Mouse (Mus musculus) myocyte (in vitro differentiated cells): ENCODE data around the gene 1700012P22Rik. TPM values are rescaled to one million over a fixed set of nuclear protein-coding genes. Genes with fewer than 3 reads are reported as not detected.

Source experiments
- H3K27me3 ChIP-seq: one replicate; pipeline ENCODE4 v1.6.1; 2011; ENCODE audit not compliant: control insufficient read depth, insufficient read depth, insufficient read length
- H3K36me3 ChIP-seq: one replicate; pipeline ENCODE4 v1.6.1; 2011; ENCODE audit not compliant: control insufficient read depth, insufficient read depth
- H3K4me2 ChIP-seq: one replicate; pipeline ENCODE4 v1.6.1; 2011; ENCODE audit warnings: low read depth, control low read depth
- H3K4me3 ChIP-seq: one replicate; pipeline ENCODE4 v1.5.1; 2011; ENCODE audit warnings: mild to moderate bottlenecking, control low read depth, moderate library complexity
- H3K79me2 ChIP-seq: one replicate; pipeline ENCODE4 v1.6.1; 2011; ENCODE audit not compliant: control insufficient read depth, insufficient read depth
- H3ac ChIP-seq: one replicate; pipeline ENCODE4 v1.6.1; 2011; ENCODE audit not compliant: control insufficient read depth, insufficient read length
- CEBPB ChIP-seq: IDR thresholded peaks from 2 replicates; pipeline ENCODE4 v1.6.1; 2011; ENCODE audit warnings: mild to moderate bottlenecking, moderate library complexity; ENCODE audit not compliant: poor library complexity, insufficient read depth, severe bottlenecking
- E2F4 ChIP-seq: IDR thresholded peaks from one replicate; pipeline ENCODE4 v1.6.1; 2011; ENCODE audit warnings: mild to moderate bottlenecking, control low read depth, moderate library complexity; ENCODE audit not compliant: insufficient read depth
- MAX ChIP-seq: IDR thresholded peaks from one replicate; pipeline ENCODE4 v1.6.1; 2011; ENCODE audit warnings: low read depth, mild to moderate bottlenecking, control low read depth
- MYOD1 ChIP-seq, 3 experiments: IDR thresholded peaks; one replicate each; pipeline ENCODE4 v1.6.1; 2011; ENCODE audit warnings: control low read depth in 2 of 3, low read depth in 2 of 3, mild to moderate bottlenecking in 2 of 3, moderate library complexity in 1 of 3; ENCODE audit not compliant: insufficient read length in 2 of 3, control insufficient read depth in 1 of 3
- MYOG ChIP-seq, 3 experiments: IDR thresholded peaks; one replicate each; pipeline ENCODE4 v1.6.1; 2011; ENCODE audit warnings: control low read depth in 2 of 3, low read depth in 2 of 3, mild to moderate bottlenecking in 2 of 3; ENCODE audit not compliant: insufficient read length in 2 of 3, control insufficient read depth in 1 of 3, insufficient read depth in 1 of 3
- POLR2A ChIP-seq: IDR thresholded peaks from one replicate; pipeline ENCODE4 v1.6.1; 2011; ENCODE audit warnings: low read depth, mild to moderate bottlenecking, control low read depth, moderate library complexity; ENCODE audit not compliant: insufficient read length
- POLR2AphosphoS2 ChIP-seq: IDR thresholded peaks from one replicate; pipeline ENCODE4 v1.6.1; 2011; ENCODE audit warnings: low read depth, control low read depth; ENCODE audit not compliant: insufficient read length
- REST ChIP-seq: IDR thresholded peaks from one replicate; pipeline ENCODE4 v1.6.1; 2011; ENCODE audit warnings: mild to moderate bottlenecking, control low read depth, moderate library complexity; ENCODE audit not compliant: insufficient read depth, insufficient read length
- SRF ChIP-seq: IDR thresholded peaks from one replicate; pipeline ENCODE4 v1.6.1; 2011; ENCODE audit warnings: low read depth; ENCODE audit not compliant: control insufficient read depth, insufficient read length
- TCF12 ChIP-seq: IDR thresholded peaks from one replicate; pipeline ENCODE4 v1.6.1; 2011; ENCODE audit warnings: mild to moderate bottlenecking, control low read depth; ENCODE audit not compliant: poor library complexity, insufficient read depth, severe bottlenecking
- TCF3 ChIP-seq: IDR thresholded peaks from one replicate; pipeline ENCODE4 v1.6.1; 2011; ENCODE audit warnings: low read depth, control low read depth; ENCODE audit not compliant: insufficient read length
- USF1 ChIP-seq: IDR thresholded peaks from one replicate; pipeline ENCODE4 v1.6.1; 2011; ENCODE audit warnings: low read depth, mild to moderate bottlenecking, control low read depth, moderate library complexity
- polyA plus RNA-seq: library from polyadenylated mRNA; unstranded; fragments of >200 nt; fragmentation: generic; extraction: Trizol; gene quantifications from one replicate; pipeline ENCODE4 v1.2.1, GENCODE M21; 2012; ENCODE audit warnings: missing spikeins

The 1700012P22Rik gene
- polyA plus RNA-seq, 1 experiment = not detected

GRCm38 (mm10) chr4:144428868-144429267 is 9.7 kb downstream of the 1700012P22Rik start:
- Histone ChIP-seq H3K4me2 (no peak overlapping the region), H3K36me3 (no peaks in the 10 kb centered on the region), H3K27me3 (no peaks in the 10 kb centered on the region), H3K79me2 (no peaks in the 10 kb centered on the region), H3K4me3 (no peak overlapping the region), H3ac (no peak overlapping the region)
- TF ChIP-seq POLR2A = no peak
- TF ChIP-seq TCF12 = no peak
- TF ChIP-seq E2F4 = no peak
- no peak for TF ChIP-seq REST
- no peak for TF ChIP-seq MYOD1 (IDR thresholded peaks at IDR 0.05; ENCODE audit: control insufficient read depth in 1 of 3, insufficient read length in 2 of 3, low read depth in 2 of 3)
- TF ChIP-seq SRF = no peak
- no peak for TF ChIP-seq CEBPB
- TF ChIP-seq USF1 = no peak
- no peak for TF ChIP-seq MYOG (IDR thresholded peaks at IDR 0.05; ENCODE audit: control insufficient read depth in 1 of 3, insufficient read depth in 1 of 3, insufficient read length in 2 of 3, low read depth in 2 of 3)
- no peak for TF ChIP-seq TCF3
- TF ChIP-seq POLR2AphosphoS2 = no peak
- TF ChIP-seq MAX = no peak

GRCm38 (mm10) chr4:144424590-144424989 is 14.0 kb downstream of the 1700012P22Rik start:
- TF ChIP-seq MYOG (IDR thresholded peaks at IDR 0.05; ENCODE audit: control insufficient read depth in 1 of 3, insufficient read depth in 1 of 3, insufficient read length in 2 of 3, low read depth in 2 of 3) (no peak), USF1 (no peak), E2F4 (no peak), SRF (no peak), CEBPB (no peak), MYOD1 (IDR thresholded peaks at IDR 0.05; ENCODE audit: control insufficient read depth in 1 of 3, insufficient read length in 2 of 3, low read depth in 2 of 3) (no peak), TCF12 (no peak), REST (no peak), TCF3 (no peak), MAX (no peak)
- H3K27me3 ChIP-seq = no peaks in the 10 kb centered on the region
- H3K4me3 ChIP-seq = no peak overlapping the region
- H3ac ChIP-seq = no peak overlapping the region
- H3K79me2 ChIP-seq = no peaks in the 10 kb centered on the region
- H3K4me2 ChIP-seq = no peak overlapping the region
- H3K36me3 ChIP-seq = no peaks in the 10 kb centered on the region

- Histone ChIP-seq H3K27me3 (no peaks in the 10 kb centered on the region), H3K4me2 (no peak overlapping the region), H3K4me3 (no peak overlapping the region), H3K36me3 (no peaks in the 10 kb centered on the region), H3ac (no peak overlapping the region), H3K79me2 (no peaks in the 10 kb centered on the region)
- TF ChIP-seq MYOD1 (IDR thresholded peaks at IDR 0.05; ENCODE audit: control insufficient read depth in 1 of 3, insufficient read length in 2 of 3, low read depth in 2 of 3) = no peak
- no peak for TF ChIP-seq MAX
- TF ChIP-seq SRF = no peak
- no peak for TF ChIP-seq USF1
- no peak for TF ChIP-seq CEBPB
- TF ChIP-seq MYOG (IDR thresholded peaks at IDR 0.05; ENCODE audit: control insufficient read depth in 1 of 3, insufficient read depth in 1 of 3, insufficient read length in 2 of 3, low read depth in 2 of 3) = no peak
- TF ChIP-seq POLR2AphosphoS2 = no peak
- no peak for TF ChIP-seq E2F4
- no peak for TF ChIP-seq REST
- no peak for TF ChIP-seq POLR2A
Observed at GRCm38 (mm10) chr4:144420644-144421043, 17.9 kb downstream of the 1700012P22Rik start.

- no peaks in the 10 kb centered on the region for H3K36me3 ChIP-seq
- H3ac ChIP-seq = no peak within 1 kb of the TSS
- H3K79me2 ChIP-seq = no peaks in the 10 kb centered on the region
- H3K4me2 ChIP-seq = no peak within 1 kb of the TSS
- no peak within 1 kb of the TSS for H3K4me3 ChIP-seq
- TF ChIP-seq MYOG (IDR thresholded peaks at IDR 0.05; ENCODE audit: control insufficient read depth in 1 of 3, insufficient read depth in 1 of 3, insufficient read length in 2 of 3, low read depth in 2 of 3) (no peak), POLR2AphosphoS2 (no peak), TCF3 (no peak), POLR2A (no peak), SRF (no peak), REST (no peak), USF1 (no peak), MYOD1 (IDR thresholded peaks at IDR 0.05; ENCODE audit: control insufficient read depth in 1 of 3, insufficient read length in 2 of 3, low read depth in 2 of 3) (no peak), TCF12 (no peak), MAX (no peak), CEBPB (no peak), E2F4 (no peak)
- no peaks in the 10 kb centered on the region for H3K27me3 ChIP-seq
Observed at GRCm38 (mm10) chr4:144408290-144408689, 30.3 kb downstream of the 1700012P22Rik start, which contains the start of gene Pramef12. TSS of gene Pramef12 (minus strand) at chr4:144408464.

GRCm38 (mm10) chr4:144406261-144406660 is 32.3 kb downstream of the 1700012P22Rik start:
- no peaks in the 10 kb centered on the region for H3K27me3 ChIP-seq
- TF ChIP-seq TCF3 (no peak), SRF (no peak), POLR2A (no peak), E2F4 (no peak), MYOG (IDR thresholded peaks at IDR 0.05; ENCODE audit: control insufficient read depth in 1 of 3, insufficient read depth in 1 of 3, insufficient read length in 2 of 3, low read depth in 2 of 3) (no peak), POLR2AphosphoS2 (no peak), REST (no peak), TCF12 (no peak), USF1 (no peak), MAX (no peak), CEBPB (no peak), MYOD1 (IDR thresholded peaks at IDR 0.05; ENCODE audit: control insufficient read depth in 1 of 3, insufficient read length in 2 of 3, low read depth in 2 of 3) (no peak)
- no peaks in the 10 kb centered on the region for H3K36me3 ChIP-seq
- no peak overlapping the region for H3K4me3 ChIP-seq
- H3ac ChIP-seq = no peak overlapping the region
- no peaks in the 10 kb centered on the region for H3K79me2 ChIP-seq
- no peak overlapping the region for H3K4me2 ChIP-seq
